Mouse (Mus musculus) neural tube, embryonic 14.5 days (tissue): ENCODE measurements at regions not wholly inside any gene's neighbourhood (a gene's known extent, or its start where the extent isn't known, plus 50 kb on each side); places are given as distances from the start of the nearest gene placed in this dataset.
A peak's percentile ranks its signal among the peaks of the same experiment; 100 is the strongest.

Experiments
- ATAC-seq: fragments of 200-750 bp; cut with Nextera tagmentation; 2 replicates; pipeline ENCODE4 v1.8.0; 2017; ENCODE audit warnings: low read depth, mild to moderate bottlenecking, moderate TSS enrichment, moderate library complexity
- H3K27ac ChIP-seq: fragments of 300-500 bp; sonication (generic); 2 replicates; pipeline ENCODE4 v1.5.1; 2014; ENCODE audit warnings: low read depth, mild to moderate bottlenecking, control low read depth, low read length, moderate library complexity, mixed read lengths
- H3K27me3 ChIP-seq: fragments of 300-500 bp; sonication (generic); 2 replicates; pipeline ENCODE4 v1.6.1; 2014; ENCODE audit warnings: low read length; ENCODE audit not compliant: control insufficient read depth, insufficient read depth
- H3K36me3 ChIP-seq: fragments of 300-500 bp; sonication (generic); 2 replicates; pipeline ENCODE4 v1.6.1; 2014; ENCODE audit warnings: low read length, mixed read lengths; ENCODE audit not compliant: control insufficient read depth, insufficient read depth
- H3K4me1 ChIP-seq: fragments of 300-500 bp; sonication (generic); 2 replicates; pipeline ENCODE4 v1.6.1; 2014; ENCODE audit warnings: low read length; ENCODE audit not compliant: control insufficient read depth, insufficient read depth
- H3K4me2 ChIP-seq: fragments of 300-500 bp; sonication (generic); 2 replicates; pipeline ENCODE4 v1.6.1; 2014; ENCODE audit warnings: mild to moderate bottlenecking, low read depth, low read length, control low read depth
- H3K4me3 ChIP-seq: fragments of 300-500 bp; sonication (generic); 2 replicates; pipeline ENCODE4 v1.5.1; 2014; ENCODE audit warnings: low read depth, low read length, control low read depth, mixed read lengths
- H3K9ac ChIP-seq: fragments of 300-500 bp; sonication (generic); replicated peaks from 2 replicates; pipeline ENCODE4 v1.6.1; 2014; ENCODE audit warnings: low read depth, mild to moderate bottlenecking, control low read depth, low read length, mixed read lengths
- H3K9me3 ChIP-seq: fragments of 300-500 bp; sonication (generic); 2 replicates; pipeline ENCODE4 v1.6.1; 2016; ENCODE audit warnings: low read length; ENCODE audit not compliant: control insufficient read depth
- WGBS: fragments of 180-500 bp; shearing (Covaris S2); extraction: QIAGEN DNeasy Blood & Tissue Kit; methylation state at CpG from one replicate; pipeline ENCODE4 v1.1.7; 2014; 5-methylcytosine and 5-hydroxymethylcytosine counted together

- H3K27ac ChIP-seq = no peak overlapping the region; the same call in 1 of the 2 replicates
- 55% methylated on average over 13 of the region's 13 CpGs for WGBS
- no peaks in the 10 kb centered on the region for H3K9me3 ChIP-seq
- H3K9ac ChIP-seq = no peak overlapping the region
- H3K4me1 ChIP-seq = 0 out of 2 replicates have a peak, but pooled peaks cover 5% of the 10 kb centered on the region
- no peak overlapping the region for H3K4me3 ChIP-seq
- peak; percentile 44; the same call in 1 of the 2 replicates for ATAC-seq
- H3K36me3 ChIP-seq = no peaks in the 10 kb centered on the region
- H3K4me2 ChIP-seq = no peak overlapping the region
- H3K27me3 ChIP-seq = no peaks in the 10 kb centered on the region
These were observed 52.0 kb upstream of the Skap2 start for GRCm38 (mm10) chr6:52064176-52065015.
